Mouse (Mus musculus) erythroblast, embryonic 14.5 days (primary cell): ENCODE results near the gene Olfr70.

Source experiments
- GATA1 ChIP-seq: IDR thresholded peaks from 2 replicates; pipeline ENCODE4 v1.6.1; 2012; ENCODE audit warnings: low read length, inconsistent platforms, mixed read lengths
- TAL1 ChIP-seq: IDR thresholded peaks from 3 replicates; pipeline ENCODE4 v1.6.1; 2012; ENCODE audit warnings: low read length, inconsistent platforms, mixed read lengths

DNA sequence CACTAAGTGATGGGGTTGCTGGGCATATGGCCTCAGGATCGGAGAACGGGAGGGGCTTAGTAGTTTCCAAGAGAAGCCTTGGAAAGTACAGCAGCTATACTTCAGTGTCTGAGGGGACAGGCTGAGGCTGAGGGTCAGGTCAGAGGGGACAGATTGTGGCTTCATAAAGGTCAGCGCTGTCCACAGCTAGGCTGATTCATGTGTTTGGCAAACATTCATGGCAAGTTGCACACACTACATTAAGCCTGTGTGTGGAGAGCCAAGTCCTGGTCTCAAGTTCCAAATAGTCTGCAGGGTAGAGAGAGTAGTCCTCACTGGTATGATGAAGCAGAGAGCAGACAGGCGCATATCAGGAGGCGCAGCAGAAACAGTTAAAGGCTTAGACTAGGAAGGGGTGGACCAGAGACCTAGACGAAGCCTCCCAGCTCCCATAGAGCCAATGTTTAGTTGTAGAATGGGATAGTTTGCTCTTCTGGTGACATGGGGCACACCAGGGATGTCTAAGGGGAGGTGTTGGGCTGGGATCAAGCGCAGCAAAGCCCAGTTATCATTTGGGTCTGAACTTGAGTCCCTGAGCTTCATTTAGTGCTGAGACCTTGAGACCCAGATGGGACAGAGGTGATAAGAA, 21.1 kb downstream of the Olfr70 start:
- no peak; the same call in 1 of the 2 replicates for TF ChIP-seq GATA1
- TF ChIP-seq TAL1, result no peak
